Mouse (Mus musculus): ENCODE measurements at regions not wholly inside any gene's neighbourhood (a gene's known extent, or its start where the extent isn't known, plus 50 kb on each side); places are given as distances from the start of the nearest gene placed in this dataset.

DNA sequence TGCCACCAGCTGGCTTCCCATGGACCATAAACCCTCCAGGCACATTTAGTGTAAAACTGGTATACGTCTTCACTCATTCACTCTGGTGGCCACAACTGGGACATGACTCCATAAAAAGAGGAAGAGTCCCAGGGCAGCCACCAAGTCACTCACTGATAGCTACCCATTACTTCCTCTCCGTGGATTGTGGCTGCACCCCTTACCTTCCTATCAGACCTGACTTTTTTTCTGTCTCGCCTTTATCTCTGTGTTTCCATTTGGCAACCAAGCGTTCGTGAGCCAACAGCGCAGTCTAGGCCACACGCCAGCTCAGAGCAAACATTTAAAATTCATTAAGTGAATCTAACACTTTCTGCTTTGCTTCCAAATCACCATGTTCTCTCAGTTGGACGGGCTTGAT, 53.9 kb upstream of the Slc44a1 start:
- peak; percentile 91 for DNase-seq

DNA sequence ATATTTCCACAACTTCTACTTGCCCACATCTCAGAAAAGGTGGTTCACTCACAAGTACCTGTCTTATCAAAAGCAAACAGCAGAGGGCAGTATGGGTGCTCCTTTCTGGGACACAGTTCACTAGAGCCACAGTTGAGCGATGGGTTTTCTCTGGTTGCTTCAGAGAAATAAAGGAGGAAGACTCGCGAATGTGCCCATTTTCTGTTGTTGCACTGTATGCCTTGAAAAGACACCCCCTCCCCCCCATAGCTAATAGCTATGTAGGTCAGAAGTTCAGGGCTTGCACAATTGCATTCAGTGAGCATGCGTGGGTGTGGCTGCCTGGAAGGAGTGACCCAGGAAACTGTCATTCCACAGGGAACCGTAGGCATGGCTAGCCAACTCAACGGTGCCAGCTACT, 55.5 kb upstream of the Slc44a1 start:
- DNase-seq: peak; percentile 97

GRCm38 (mm10) chr4:53384104-53384503, 56.1 kb upstream of the Slc44a1 start:
- peak; percentile 86 for DNase-seq

GRCm38 (mm10) chr4:53382012-53382411, 58.2 kb upstream of the Slc44a1 start:
- peak; percentile 65 for DNase-seq

GRCm38 (mm10) chr4:53379855-53380254, 60.4 kb upstream of the Slc44a1 start:
- DNase-seq: peak; percentile 67

DNA sequence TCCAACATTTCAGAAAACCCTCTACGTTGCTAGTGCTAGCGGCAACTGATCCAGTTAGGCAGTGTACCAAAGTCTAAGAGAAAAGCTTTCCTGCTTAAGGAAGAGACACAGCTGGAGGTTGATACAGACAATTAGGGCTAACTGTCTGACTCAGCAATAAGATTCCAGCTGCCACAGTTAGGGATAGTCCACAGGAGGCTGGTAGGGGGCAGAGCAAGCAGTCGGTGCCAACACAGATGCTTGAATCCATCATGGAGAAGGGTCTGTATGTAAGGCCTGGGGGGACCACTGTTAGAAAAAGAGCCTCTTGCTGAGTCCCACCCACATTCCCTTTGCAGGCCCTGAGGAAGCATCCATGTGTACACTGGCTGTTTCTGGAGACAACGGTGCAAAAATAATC, 63.2 kb upstream of the Slc44a1 start:
- DNase-seq: no peak

DNA sequence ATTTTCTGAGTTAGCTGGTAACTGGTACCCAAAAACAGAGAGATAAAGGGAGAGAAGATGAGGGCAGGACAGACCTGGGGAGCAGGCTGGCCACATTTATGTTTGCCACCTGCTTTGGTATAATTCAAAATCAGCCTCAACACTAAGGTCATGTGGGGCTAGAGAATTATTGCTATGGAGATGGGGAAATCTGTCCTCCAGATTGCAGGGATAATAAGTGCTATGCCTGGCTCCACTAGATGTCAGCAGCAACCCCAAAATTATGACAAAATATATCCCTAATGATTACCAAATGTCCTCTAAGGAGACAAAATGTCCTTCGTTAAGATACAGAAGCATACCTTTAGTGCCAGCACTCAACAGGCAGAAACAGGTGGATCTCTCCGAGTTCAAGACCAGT, 83.8 kb upstream of the Slc44a1 start:
- no peak for DNase-seq

DNA sequence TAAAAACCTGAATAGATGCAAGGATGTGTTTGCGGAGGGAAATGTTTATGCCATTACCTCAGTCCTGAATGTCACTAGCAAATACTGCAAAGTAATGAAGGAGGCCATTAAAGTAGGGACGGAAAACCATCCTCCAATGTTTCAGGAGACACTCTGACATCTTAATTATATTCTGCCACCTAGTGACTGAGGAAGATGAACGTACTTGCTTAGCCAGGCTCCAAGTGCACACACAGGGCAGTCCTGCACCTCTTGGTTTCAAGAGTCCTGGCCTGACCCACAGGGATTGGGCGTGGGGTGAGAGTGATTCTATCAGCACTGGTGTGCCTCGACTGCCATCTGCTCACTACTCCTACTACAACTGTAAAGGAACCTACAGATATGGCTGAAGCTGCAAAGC, 85.3 kb upstream of the Slc44a1 start:
- peak; percentile 91 for DNase-seq

DNA sequence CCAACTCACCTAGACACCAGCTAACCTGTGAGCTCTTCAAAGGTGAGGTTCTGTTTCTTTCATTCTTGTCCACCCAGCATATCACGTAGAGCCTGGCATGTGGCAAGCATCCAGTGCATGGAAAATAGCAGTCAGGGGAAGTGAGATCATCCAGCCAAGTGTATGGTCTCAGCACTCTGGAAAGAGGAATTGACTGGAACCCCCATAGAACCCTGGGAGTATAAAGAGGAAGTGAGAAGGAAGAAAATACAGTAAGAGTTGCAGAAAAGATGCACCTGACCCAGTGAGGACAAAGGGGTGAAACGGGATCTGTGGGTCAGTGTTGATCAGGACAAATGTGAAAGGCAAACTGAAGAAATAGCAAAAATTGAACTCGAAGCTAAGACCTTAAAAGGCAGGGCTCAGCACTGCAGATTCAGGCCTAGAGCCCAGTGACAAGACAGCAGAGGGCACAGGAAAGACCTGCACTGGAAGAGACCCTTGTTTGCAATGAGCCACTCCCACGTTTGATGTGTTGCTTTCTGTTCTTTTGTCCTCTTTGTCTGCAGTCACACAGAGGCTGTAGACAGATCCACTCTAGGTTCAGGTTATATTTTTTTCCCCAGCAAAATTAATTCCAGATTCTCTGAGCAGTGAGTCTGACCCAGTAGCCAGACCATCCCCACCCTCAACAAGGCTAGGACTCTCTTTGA, 86.7 kb upstream of the Slc44a1 start:
- peak; percentile 93 for DNase-seq

DNA sequence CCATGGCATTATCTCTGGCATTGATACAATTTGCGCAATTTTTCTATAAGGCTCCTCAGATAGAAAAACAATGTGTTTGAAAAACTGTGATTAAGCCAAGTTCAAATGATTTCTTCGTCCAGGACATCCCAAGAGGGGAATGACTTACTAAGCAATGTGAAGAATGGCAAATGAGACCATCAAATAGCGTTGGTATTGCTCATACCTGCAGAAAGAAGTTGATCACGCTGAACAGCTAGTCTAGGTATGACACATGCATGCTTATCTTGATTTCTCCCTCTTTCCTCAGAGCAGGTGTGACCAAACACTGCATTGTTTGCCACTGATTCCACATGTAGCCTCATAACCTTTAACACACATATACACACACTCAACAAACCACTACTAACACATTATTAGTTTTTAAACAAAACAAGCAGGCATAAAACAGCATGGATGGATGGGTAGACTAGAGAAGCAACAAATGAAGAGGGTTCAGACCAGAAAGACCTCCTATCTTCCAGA, 89.1 kb upstream of the Slc44a1 start:
- peak; percentile 18 for DNase-seq

- peak; percentile 77 for DNase-seq
Observed at GRCm38 (mm10) chr4:53345346-53345745, 94.9 kb upstream of the Slc44a1 start.

DNA sequence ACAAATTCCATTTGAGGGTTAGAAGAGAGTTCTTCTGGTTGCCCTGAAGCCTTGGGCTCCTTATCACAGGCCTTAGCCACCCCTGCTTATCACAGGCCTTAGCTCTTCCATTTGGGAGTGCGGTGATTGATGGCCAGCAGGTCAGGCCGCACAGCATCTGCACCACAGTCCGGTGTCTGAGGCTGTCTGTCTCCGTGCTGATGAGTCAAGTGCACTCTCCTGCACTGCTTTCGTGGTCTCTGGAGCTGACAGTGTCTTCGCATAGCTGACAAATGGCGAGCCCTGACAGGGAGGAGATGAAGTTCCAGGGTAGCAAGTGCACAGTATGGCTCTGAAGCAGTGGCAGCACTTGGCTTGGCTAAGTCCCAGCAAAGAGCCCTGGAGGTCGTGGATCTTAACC, 95.7 kb upstream of the Slc44a1 start:
- peak; percentile 83 for DNase-seq

DNA sequence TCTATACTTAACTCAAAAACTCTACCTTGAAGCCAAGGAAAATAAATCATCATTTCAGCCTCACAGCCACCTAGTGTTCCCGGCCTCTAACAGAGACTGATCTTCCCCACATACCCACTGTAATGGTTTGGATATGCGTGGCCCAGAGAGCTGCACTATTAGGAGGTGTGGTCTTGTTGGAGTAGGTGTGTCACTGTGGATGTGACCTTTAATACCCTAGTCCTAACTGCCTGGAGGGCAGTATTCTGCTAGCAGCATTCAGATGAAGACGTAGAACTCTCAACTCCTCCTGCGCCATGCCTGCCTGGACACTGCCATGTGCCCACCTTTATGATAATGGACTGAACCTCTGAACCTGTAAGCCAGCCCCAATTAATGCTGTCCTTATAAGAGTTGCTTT, 99.0 kb upstream of the Slc44a1 start:
- DNase-seq: peak; percentile 67

DNA sequence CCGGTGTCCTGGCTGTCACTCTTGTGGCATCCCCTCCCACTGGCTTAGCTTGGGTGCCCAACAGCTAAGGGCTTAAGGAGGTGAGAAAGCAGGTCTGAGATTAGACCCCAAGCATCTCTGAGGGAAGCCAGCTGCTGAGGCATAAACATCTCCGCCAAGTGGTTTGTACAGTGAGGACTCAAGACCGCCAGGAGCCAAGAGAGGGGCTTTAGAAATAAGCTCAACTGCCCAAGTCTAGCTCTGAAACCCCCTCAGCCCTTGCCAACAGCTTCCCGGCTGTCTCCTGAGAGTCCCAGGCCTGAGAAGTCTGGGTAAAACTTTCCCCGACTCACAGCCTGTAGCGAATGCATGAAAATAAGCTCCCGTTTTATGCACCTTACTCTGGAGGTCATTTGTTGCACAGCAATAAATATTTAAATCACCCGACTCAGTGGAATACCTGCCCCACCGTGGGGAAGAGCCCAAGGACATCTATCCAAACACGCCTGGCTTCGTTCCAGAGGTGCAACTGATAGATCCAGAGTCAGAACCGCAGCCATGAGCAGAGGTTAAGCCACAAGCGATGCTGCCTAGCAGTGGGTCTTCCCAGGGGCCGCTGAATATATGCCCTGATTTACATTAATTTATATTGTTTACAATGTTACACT, 100.1 kb upstream of the Slc44a1 start:
- DNase-seq: peak; percentile 87

DNA sequence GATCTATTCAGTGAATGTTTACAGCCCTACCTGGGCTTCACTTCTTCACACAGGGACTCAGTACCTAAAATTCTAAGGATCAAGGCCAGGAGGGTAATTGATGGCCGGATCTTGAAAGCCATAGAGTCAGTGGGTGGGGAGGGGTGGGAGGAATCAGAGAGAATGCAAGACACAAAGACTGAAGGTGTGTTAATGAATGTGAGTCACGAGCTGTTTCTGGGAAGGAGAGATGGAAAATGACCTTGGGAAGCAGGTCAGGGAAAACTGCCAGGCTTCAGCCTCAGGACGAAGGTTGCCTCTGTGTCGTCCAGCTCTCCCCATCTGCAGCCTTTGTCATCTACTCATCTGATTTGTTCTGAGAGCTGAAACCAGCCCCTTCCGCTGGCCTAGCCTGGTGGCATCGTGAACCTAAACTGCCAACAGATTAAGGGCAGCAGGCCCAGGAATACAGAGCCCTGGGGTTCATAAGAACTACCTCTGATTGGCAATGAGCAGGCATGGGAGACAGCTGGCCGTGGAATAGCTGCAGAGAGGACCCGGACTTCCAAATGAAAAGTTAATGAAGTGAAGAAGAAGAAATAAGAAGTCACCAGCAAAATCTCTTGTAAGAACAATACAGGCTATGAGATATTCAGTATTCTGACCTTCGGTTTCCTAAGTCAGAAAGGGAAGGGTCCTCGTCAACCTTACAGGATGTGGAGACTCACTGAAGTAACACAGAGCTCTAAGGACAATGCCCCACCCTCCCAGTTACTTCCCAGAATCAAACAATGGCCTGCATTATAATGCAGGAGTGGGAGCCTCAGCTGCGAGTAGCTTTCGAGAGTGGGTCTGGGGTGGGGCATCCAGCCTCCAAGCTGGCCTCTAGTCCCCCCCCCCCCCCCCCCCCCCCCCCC, 100.8 kb upstream of the Slc44a1 start:
- DNase-seq: peak; percentile 89

GRCm38 (mm10) chr4:53338479-53338878, 101.7 kb upstream of the Slc44a1 start:
- DNase-seq: peak; percentile 36

DNA sequence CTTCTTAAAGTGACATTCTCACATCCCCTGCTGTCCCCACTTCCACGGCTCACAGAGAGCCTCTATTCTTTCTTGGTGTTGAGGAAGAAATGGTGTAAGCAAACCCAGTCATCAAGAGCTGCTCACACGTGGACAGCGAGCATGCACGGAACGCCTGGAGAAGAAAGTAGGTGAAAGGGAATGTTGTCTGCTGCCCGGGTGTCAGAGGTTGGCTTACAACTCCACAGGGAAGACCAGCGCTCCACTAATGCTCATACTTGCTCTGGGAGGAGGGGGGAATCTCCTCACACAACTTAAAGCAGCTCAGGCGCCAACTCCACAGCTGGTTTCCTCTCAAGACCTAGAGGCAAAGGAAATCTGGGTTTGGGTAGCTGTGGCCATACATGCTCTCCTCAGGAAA, 102.4 kb upstream of the Slc44a1 start:
- DNase-seq: peak; percentile 96

- peak; percentile 93 for DNase-seq
Observed at GRCm38 (mm10) chr4:53327382-53328165, 112.6 kb upstream of the Slc44a1 start.

DNA sequence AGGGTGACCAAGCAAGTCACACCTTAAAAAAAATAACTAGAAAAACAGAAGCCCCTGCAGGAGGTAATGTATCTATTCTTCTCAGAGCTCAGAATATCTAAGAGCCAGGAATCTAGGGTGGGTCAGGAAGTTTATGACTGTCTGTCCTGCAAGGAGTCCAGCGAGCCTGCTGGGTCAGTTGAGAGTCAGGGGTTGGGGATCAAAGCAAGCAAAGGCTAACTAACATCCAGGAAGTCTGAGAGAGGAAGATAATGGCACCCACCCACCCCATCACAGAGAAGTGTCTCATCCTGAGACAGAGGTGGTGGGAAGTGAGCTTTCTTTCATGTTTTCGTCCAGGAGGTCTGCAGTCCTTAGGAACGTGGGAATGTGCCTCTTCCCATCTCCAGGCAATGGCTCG, 116.4 kb upstream of the Slc44a1 start:
- peak; percentile 86 for DNase-seq

DNA sequence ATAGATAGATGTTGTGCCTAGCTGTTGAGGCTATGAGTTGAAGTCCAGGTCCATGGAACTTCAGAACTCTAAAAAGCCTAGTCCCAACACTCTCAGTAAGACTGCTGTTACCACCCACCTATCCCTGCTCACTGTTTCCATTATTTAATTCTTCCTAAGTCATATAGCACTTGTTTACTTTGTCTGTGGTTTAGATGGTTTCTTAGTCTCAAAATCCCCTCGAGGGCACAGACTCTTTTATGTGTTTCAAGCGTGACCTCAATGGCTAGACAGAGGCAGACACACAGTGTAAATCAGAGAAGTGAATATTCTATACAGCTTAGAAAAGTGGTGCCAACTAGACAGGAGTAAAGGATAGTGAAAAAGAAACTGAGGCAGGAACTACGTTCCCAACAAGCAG, 117.0 kb upstream of the Slc44a1 start:
- no peak for DNase-seq

DNA sequence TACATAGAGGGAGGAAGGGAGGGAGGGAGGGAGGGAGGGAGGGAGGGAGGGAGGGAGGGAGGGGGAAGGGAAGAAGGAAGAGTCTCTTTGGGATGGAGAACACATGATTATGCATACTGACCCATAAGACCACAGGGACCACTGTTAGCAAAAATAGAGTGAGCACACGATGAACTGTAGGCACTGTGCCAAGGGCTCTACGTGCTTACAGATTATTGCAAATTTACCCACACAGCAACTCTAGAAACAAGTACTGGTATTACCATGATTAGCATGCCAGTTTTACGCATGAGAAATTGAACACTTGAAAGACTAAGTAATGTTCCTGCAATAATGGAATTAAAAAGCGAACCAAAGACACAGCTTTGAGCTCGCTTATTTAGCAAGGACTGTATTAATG, 117.7 kb upstream of the Slc44a1 start:
- peak; percentile 52 for DNase-seq

- peak; percentile 25 for DNase-seq
Observed at GRCm38 (mm10) chr4:53320735-53321449, 119.3 kb upstream of the Slc44a1 start.

All from heart, adult 11 months (tissue).